Mouse (Mus musculus) CH12F3 (cell line): ENCODE results near the gene Xlr4a.
"Not testable (repeated sequence)": the region's sequence is repeated elsewhere in the genome, so short reads cannot be mapped to it uniquely, and the experiment has no call there.

ENCODE experiments used
- in situ Hi-C: fragments of 300-500 bp; cut with MboI; formaldehyde crosslinking; loops from 2 replicates; pipeline ENCODE4 v1.14.3; 2020; ENCODE audit warnings: low sequenced_read_pairs

Xlr4a gene

DNA sequence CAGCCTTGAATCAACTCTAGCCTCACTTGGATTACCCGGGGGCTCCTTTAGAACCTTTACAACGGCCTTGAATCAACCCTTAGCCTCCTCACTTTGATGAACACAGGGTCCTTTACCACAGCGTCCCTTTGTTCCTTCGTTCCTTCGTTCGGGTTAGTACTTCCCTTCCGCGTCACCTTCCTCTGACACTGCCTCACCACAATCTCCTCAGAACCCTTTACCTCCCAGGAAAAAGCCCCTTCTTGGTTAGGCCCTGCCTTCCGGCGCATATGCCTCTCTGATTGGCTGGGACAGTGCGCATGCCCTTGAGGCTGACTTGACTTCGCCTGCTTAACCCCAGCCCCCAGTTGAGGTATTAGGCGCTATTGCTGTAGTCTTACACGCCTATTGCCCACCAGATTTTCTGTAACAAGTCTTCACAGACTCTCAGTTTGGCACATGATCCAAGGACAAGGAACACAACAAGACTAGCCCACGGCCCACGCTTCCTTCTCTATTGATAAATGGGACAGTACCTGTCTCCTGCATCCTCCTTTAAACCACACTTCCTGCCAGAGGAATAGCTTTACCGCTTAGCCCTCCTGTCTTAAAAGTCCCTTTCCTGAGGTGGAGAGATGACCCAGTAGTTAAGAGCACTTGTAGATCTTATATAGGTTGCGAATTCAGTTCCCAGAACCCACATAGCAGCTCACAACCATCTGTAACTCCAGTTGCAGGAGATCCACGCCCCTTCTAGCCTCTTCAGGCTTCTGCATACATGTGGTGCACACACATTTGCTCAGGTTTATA, at the start of gene Xlr4a:
TSS of gene Xlr4a (minus strand) at position 212 of the 789 bp plus-strand sequence.
- in situ Hi-C loops = not testable (repeated sequence)

DNA sequence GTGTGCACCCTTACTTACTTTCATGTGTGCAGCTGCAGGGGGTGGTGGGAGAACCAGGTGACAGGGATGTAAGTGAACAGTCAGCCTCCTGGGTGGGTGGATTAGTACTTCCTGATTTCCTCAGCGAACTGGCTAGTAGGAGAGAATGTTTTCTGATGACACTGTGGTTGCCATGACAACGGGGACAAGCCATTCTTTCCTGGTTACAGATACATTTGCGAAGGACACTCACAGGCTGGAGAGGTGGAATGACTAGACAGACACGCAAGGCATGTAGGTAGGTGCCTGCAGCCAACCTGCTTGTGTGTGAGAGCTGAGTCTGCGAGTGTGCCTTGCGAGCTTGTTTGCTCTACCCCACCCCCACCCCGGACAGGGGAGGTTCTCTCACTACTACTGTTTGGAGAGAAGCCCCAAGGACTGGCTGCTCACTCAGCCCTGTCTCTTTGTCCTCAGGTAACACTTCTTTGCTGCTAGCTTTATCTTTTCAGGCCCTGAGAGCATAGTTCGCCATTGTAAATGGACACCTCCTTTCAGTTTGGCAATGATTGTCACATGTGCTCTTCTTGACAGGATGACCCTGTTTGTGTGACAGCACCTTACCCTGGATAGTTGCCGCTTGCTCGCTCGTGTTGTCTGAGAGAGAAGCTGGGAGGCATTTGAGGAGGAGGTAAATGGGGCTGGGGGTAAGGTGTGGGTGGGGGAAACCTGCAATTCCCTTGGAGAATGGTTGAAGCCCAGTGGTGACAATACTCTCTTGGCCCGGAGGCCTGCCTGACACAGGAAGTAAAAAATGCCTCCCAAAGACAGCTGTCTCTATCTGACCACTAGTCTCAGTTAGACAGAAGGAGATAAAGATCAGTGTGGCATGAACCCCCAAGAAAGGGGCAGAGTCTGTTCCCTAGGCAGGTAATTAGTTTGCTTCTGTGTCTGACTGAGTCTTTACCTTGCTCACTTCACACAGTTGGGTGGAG, 40.9 kb upstream of the Xlr4a start:
- in situ Hi-C loops = not testable (repeated sequence)

DNA sequence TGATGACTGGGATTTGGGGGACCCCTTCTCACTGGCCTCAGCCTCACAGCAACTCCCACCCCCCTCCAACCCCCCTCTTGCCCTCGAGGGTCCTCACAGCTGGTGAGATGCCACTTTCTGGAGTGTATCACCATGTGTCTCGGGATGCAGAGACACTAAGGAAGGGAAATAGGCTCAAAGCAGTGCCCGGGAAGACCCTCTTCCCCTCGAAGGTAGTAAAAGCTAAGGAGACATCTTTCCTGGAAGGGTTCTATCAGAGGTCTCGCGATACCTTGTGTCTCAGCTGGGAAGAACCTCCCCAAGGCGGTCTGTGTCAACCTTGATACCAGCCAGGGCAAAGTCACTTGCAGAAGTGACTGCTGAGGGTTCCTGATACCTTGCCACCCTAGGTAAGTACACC, 34.5 kb upstream of the Xlr4a start, which contains the start of gene Gm14685:
TSS of gene Gm14685 (plus strand) at position 301 of the 400 bp plus-strand sequence.
- in situ Hi-C loops = not testable (repeated sequence)

DNA sequence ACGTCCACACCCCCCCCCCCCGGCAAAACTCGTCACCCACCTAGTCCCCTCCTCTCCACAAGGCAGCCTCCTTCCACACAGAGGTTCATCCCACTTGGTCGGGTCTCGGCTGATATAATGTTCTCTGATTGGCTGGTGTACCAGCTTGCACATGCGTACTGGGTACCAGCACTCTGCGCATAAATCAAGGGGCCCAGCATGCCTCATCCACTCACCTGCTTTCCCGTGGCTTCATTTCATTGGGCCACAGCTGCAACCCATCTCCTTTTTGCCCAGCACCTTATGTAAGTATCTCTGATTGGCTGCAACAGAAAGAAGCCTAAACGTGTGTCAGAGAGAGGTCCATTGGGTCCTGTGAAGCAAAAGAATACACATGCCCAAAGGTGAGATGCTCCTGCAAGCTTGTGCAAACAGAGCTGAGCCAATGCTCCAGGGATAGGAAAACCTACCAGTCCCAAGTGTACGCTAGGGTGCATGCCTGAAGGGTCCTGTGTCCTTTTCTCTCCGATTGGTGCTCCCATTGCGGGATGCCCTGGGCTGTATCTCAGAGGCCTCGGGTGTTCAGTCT, 14.7 kb upstream of the Xlr4a start, which contains the start of gene Xlr3a:
TSS of gene Xlr3a (minus strand) at position 155 of the 568 bp plus-strand sequence.
- in situ Hi-C loops = not testable (repeated sequence)

DNA sequence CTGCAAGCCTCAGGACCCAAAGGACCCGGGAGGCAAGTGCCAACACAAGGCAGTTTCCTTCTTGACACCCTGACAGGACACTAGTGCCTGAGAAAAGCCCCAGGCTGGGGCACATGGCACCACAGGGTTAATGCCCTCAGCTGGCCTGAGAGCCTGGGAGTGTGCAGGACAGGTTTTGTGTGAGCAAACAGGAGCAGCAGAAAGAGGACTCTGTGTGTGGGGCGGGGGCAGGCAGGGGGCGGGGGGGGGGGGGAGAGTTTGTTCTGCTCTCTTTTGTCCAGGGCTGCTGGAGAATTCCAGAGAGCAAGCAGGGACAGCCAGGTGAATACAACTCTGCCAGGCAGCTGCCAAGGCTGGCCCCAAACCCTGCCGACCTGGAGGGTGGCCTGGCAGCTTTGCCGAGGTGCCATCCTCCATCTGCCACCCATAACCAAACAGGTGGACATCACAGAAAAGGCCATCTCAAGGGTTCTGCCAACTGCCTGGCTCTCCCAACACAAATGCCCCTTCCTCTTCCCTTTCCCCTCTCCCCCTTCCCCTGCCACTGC, 15.4 kb downstream of the Xlr4a start:
- in situ Hi-C loops = not testable (repeated sequence)

DNA sequence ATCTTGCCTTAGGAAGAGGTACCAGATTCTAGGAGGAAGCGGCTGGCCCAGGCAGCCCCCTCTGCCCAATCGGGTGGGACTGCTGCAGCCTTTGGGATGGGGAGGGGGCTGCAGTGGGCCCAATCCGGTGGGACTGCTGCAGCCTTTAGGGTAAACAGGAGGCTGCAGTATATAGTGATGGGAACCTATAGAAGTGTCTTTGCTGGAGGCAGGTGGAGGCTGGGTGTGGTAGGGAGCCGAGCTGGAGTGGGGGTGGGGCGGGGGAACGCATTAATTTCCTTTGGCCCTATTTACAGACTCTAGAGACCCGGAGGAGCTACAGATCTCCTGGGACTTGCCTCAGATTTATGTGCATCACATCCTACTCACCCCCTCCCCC, 17.9 kb downstream of the Xlr4a start, which contains the start of gene Pnma3:
TSS of gene Pnma3 (plus strand) at position 373 of the 379 bp plus-strand sequence.
- in situ Hi-C loops = no loop called here

DNA sequence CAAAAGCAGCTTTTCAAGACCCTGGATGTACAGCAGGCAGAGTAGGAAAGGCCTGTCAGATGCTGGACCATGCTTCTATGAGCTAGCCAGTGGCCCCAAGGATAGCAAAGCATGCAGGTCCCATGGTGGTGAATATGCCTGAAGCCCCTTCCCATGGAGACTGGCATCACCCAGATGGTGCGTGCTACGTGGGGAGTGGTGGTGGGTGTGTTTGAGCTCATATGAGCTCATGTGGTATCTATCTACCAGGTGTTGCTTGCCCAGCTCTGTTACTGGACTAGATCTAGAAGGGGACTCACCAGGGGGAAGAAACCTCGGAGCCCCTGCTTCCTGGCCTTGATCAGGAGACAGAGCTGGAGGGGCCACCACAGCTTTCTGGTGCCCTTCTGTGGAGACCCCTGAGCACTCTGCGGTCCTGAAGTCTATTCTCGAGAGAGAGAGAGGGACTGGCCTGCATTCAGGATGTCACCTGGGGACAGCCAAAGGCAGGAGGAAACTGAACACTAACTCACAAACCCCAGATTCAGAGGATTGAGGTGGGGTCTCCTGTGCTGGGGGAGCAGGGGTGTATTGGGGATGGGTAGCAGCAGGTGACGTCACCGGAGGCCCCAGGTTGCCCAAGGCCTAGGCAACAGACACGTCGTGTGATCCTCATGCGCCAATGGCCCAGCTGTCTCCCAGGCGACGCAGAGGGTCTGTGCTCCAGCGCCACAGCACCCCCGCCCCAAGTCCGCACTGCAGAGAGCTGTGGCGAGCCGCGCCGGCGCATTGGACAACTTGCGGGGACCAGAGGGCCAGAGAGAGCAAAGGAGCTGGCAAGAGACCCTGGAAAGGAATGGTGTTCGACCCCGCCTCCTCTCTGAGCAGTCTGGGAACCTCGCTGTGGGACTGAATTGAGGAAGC, 18.5 kb downstream of the Xlr4a start:
- in situ Hi-C loops = no loop called here

DNA sequence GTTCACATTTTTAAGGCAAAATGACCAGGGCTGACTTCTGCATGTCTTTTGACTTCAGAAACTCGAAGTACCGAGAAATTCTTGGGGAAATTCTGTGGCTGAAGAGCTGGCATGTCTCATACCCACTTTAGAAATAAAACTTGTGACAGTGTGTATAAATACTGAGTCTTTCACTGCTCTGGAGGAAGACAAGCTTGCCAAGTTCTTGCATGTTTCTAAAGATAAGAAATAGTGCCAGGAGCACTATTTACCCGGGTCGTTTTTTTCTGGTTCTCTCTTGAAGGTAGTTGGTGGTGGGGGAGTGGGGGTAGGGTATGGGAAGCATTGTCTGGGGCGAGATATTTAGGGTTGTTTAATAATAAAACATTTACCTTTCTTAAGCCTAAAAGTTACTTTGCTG, 20.0 kb downstream of the Xlr4a start:
- in situ Hi-C loops = no loop called here

DNA sequence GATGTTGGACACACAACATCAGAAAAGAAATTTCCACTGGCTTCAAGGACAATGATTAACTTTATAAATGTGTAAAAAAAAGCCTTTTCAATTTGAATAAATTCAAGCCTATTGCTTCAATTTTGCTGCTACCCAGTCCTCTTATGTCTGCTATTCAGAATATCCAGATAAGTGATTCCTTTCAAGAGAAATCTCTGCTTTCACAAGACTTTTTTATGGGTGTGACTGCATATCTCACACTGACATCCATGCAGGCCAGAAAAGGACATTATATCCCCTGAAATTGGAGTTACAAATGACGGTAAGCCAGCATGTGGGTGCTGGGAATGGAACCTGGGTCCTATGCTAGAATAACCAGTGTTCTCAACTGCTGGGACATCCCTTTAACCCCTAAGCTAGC, 20.8 kb downstream of the Xlr4a start:
- in situ Hi-C loops = no loop called here

DNA sequence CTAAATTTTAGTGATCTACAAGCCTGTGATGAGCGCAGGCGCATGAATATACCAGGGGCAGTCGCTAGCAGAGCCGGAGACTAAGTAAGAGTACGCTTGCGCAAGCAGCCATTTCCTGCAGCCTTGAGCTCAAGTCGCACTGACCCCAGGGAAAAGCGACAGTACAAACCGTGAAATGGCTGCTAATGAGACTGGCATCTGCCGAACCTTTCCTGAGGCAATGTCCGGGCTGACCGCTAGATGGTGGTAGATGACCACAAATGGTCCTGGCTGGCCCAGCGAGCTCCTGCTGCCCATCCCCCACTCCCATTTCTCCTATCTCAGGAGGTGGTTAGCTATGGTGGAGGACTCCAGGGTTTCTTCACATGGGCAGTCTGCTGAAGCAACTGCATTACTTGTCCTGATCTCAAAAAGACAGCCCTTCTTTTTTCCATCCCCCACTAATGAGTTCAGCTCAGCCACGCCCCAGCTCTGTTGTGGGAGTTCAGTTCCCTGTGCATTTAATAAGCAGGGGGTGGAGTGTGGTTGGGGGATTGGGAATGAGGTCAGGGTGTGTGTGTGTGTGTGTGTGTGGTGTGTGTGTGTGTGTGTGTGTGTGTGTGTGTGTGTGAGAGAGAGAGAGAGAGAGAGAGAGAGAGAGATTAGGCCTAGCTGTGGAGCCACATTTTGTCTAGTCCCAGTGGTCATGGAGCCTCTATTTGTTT, 28.3 kb downstream of the Xlr4a start:
- in situ Hi-C loops = no loop called here

DNA sequence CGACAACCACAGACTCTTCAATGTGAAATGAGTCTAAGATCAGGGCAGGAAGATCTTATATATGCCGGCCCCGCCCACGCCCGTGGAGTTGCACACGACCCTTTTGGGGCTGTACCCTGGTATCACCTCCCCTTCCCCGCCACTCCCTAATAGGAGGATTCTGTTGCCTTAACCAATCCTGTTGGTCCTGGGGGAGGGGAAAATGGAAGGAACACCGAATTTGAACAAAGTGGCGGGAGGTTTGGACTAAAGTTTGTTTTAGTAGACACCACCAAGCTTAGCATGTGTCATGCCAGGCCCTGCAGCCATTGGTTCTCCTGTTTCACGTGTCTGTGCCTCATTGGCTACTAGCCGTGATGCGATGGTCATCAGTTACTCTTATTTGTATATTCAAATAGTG, 42.6 kb downstream of the Xlr4a start:
- in situ Hi-C loops = no loop called here

DNA sequence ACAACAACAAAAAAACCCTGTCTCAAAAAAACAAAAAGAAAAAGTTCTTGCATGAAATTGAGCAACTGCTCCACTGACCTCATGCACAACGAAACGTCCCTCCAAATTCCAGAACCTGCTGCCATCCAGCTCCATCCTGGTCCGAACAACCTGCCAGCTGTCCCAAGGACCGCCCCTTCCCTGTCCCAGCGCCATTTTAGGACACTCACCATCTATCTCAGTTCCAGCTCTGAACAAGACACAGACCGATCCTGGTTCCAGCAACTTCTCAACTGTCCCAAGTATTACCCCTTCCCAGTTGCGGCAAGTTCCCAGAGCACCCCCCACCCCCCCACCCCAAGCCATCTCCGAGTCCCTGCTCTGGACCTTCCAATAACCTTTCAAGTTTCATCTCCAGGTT, 43.4 kb downstream of the Xlr4a start:
- in situ Hi-C loops = no loop called here

DNA sequence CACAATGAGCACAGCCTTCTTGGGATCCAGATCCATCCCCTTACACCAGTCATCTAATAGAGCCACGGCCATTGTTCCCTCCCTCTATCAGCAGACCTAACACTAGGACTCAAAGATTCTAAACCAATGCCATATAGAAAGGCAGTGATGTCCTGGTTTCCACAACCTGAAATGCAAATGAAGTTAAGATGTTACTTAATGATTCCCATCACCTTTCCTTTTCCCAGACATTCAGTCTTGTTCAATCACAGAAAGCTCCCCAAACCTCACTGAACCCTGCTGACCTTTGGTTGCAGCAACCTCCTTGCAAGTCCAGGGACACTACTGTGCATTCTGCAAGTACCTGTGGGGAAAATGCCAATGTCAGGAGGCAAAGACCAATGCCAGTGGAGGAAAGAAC, 45.3 kb downstream of the Xlr4a start, which contains the start of gene Pnma5:
TSS of gene Pnma5 (minus strand) at position 101 of the 400 bp plus-strand sequence.
- in situ Hi-C loops = no loop called here
